Comparison of ENCODE assay signal across 8 mouse cellular contexts in the genomic region with DNA sequence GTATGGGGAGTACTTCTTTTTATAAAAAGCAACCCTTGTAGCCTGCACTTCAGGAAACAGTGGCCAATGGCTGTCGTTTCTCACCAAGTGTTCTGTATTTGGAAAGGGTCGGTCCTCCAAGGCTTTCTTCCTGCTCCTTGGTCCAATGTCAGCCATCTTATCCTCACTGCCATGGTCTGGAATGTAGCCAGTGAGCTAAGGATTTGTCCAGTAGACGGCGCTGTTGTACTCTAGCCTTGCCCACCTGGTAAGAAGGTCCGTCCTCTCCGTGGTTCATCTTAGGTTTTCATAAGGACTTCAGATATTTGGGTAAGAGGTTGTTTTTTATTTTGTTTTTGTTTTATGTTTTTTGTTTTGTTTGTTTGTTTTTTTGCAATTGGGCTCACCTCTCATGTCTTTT.
DNase-seq lines count a peak whose midpoint lies in the region; TF ChIP-seq lines count a peak whose summit lies in the region.

No protein-coding gene starts in this region.

- H3K36me3 ChIP-seq in heart, embryonic 10.5 days = no peaks in the 10 kb centered on the region
- no peaks in the 10 kb centered on the region for H3K36me3 ChIP-seq in ES-E14 (ENCODE audit: control insufficient read depth, insufficient read depth, low read length, poor library complexity, severe bottlenecking)

- no peak overlapping the region for H3K9ac ChIP-seq in ES-E14 (ENCODE audit: insufficient read depth, low read depth, low read length, poor library complexity, severe bottlenecking)

- 0 out of 2 replicates have a peak, but pooled peaks cover 14% of the 10 kb centered on the region for H3K4me1 ChIP-seq in heart, embryonic 10.5 days
- H3K4me1 ChIP-seq in ES-E14 (ENCODE audit: control insufficient read depth in 2 of 2, insufficient read depth in 2 of 2, low read length in 2 of 2, poor library complexity in 1 of 2) = no peaks in the 10 kb centered on the region

- H3K27ac ChIP-seq in heart, embryonic 10.5 days = no peak overlapping the region
- H3K27ac ChIP-seq in ES-E14 (ENCODE audit: insufficient read depth, low read depth, low read length, poor library complexity, severe bottlenecking) = no peak overlapping the region

- no peaks in the 10 kb centered on the region for H3K27me3 ChIP-seq in heart, embryonic 10.5 days (ENCODE audit: insufficient read depth, poor library complexity, severe bottlenecking)

- no peaks in the 10 kb centered on the region for H3K9me3 ChIP-seq in heart, embryonic 10.5 days
- H3K9me3 ChIP-seq in ES-E14 (ENCODE audit: control insufficient read depth, insufficient read depth, low read depth, low read length) = no peaks in the 10 kb centered on the region

- 29% methylated on average over 6 of the region's 6 CpGs for WGBS in heart, embryonic 10.5 days

- peak; percentile 34 to 61 for DNase-seq in heart, adult 18-20 months
- DNase-seq in heart, embryonic 10.5 days (ENCODE audit: low spot score) = no peak
- peak; percentile 80 for DNase-seq in ES-E14 (ENCODE audit: low read depth, low spot score)
- DNase-seq in cerebellum, adult 11-12 months = peak; percentile 5
- DNase-seq in frontal cortex, postnatal 36 days (ENCODE audit: low spot score in 2 of 2) = peak; percentile 30 to 40
- DNase-seq in layer of hippocampus, adult 9-11 months = peak; percentile 12
- peak; percentile 33 to 66 for DNase-seq in lung, postnatal 4 days
- DNase-seq in thymus, postnatal 0 days (ENCODE audit: low spot score) = peak; percentile 29

- in situ Hi-C loops in ES-E14 (cut with MboI; ENCODE audit: low sequenced_read_pairs in 2 of 2, unreplicated experiment in 2 of 2) = loop anchor here (25.0 kb wide), 1 partner anchor 597 kb away; the partner anchor contains the start of gene Dlx5 (in 2 of the 2)

- no peak overlapping the region for H3K4me3 ChIP-seq in heart, embryonic 10.5 days
- no peak overlapping the region for H3K4me3 ChIP-seq in ES-E14 (ENCODE audit: insufficient read depth in 1 of 2, low read depth in 1 of 2, low read length in 2 of 2, poor library complexity in 1 of 2, severe bottlenecking in 1 of 2)

TF ChIP-seq in ES-E14, 5 proteins besides CTCF, POLR2A, EP300 and RAD21:
- peak; percentile 84 for TF ChIP-seq ZC3H11A (IDR thresholded peaks at IDR 0.05; ENCODE audit: borderline replicate concordance, low read depth, low read length)
- TF ChIP-seq MAFK (IDR thresholded peaks at IDR 0.05; ENCODE audit: insufficient read depth, low read depth, low read length) = no peak
